8 mouse cellular contexts compared by ENCODE assay signal in genomic region chr8:84201545-84202245, GRCm38 (mm10). TPM values are rescaled to one million over a fixed set of nuclear protein-coding genes. Genes with fewer than 3 reads are reported as not detected.
DNase-seq lines count a peak whose midpoint lies in the region; ATAC-seq and TF ChIP-seq lines count a peak whose summit lies in the region.

No protein-coding gene starts in this region.

- ATAC-seq in hindbrain, embryonic 13.5 days (ENCODE audit: low FRiP score), result no peak
- ATAC-seq in limb, embryonic 15.5 days (ENCODE audit: insufficient number of reproducible peaks, low FRiP score, low TSS enrichment, low read depth), result no peak
- ATAC-seq in midbrain, embryonic 15.5 days (replicated peaks), result no peak
- no peak for ATAC-seq in monocyte, adult 5-6 weeks (replicated peaks; ENCODE audit: insufficient number of reproducible peaks, low FRiP score, low TSS enrichment, poor library complexity, severe bottlenecking)

- peaks cover 44% of the 10 kb centered on the region for H3K27me3 ChIP-seq in hindbrain, embryonic 13.5 days
- no peaks in the 10 kb centered on the region for H3K27me3 ChIP-seq in limb, embryonic 15.5 days
- peaks cover 16% of the 10 kb centered on the region for H3K27me3 ChIP-seq in midbrain, embryonic 15.5 days (replicated peaks)

- peaks cover 66% of the 10 kb centered on the region for H3K4me1 ChIP-seq in hindbrain, embryonic 13.5 days (replicated peaks)
- H3K4me1 ChIP-seq in limb, embryonic 15.5 days, result peaks cover 72% of the 10 kb centered on the region
- H3K4me1 ChIP-seq in midbrain, embryonic 15.5 days, result peaks cover 48% of the 10 kb centered on the region

- H3K9me3 ChIP-seq in hindbrain, embryonic 13.5 days, result no peaks in the 10 kb centered on the region
- H3K9me3 ChIP-seq in limb, embryonic 15.5 days, result no peaks in the 10 kb centered on the region
- no peaks in the 10 kb centered on the region for H3K9me3 ChIP-seq in midbrain, embryonic 15.5 days

- intact Hi-C loops in gastrocnemius, adult 2 months (cut with DNase I), result no loop called here

- peak; percentile 92 to 97 for DNase-seq in adrenal gland, adult (ENCODE audit: inconsistent age in 2 of 2, low spot score in 1 of 2)
- no peak for DNase-seq in adrenal gland, postnatal 4 days (ENCODE audit: low spot score in 2 of 2)
- DNase-seq in adipocyte (ENCODE audit: low spot score), result peak; percentile 95
- DNase-seq in gastrocnemius, adult 2 months, result peak; percentile 92

- no peaks in the 10 kb centered on the region for H3K36me3 ChIP-seq in hindbrain, embryonic 13.5 days
- H3K36me3 ChIP-seq in limb, embryonic 15.5 days, result peaks cover 16% of the 10 kb centered on the region
- no peaks in the 10 kb centered on the region for H3K36me3 ChIP-seq in midbrain, embryonic 15.5 days (replicated peaks)

- peak overlapping the region; percentile 71 for H3K9ac ChIP-seq in hindbrain, embryonic 13.5 days
- peak overlapping the region; percentile 87 for H3K9ac ChIP-seq in limb, embryonic 15.5 days
- H3K9ac ChIP-seq in midbrain, embryonic 15.5 days, result peak overlapping the region; percentile 48

- peak overlapping the region; percentile 97 for H3K27ac ChIP-seq in gastrocnemius, adult 2 months
- peak overlapping the region; percentile 72 for H3K27ac ChIP-seq in hindbrain, embryonic 13.5 days
- peak overlapping the region; percentile 99 for H3K27ac ChIP-seq in limb, embryonic 15.5 days
- H3K27ac ChIP-seq in midbrain, embryonic 15.5 days, result peak overlapping the region; percentile 43; the same call in 1 of the 2 replicates

- 69% methylated on average over 15 of the region's 15 CpGs for WGBS in hindbrain, embryonic 13.5 days
- 40% methylated on average over 15 of the region's 15 CpGs for WGBS in limb, embryonic 15.5 days
- whole genome bisulfite sequencing in midbrain, embryonic 15.5 days, result 65% methylated on average over 15 of the region's 15 CpGs

- no peak for TF ChIP-seq CTCF in gastrocnemius, adult 2 months (IDR thresholded peaks at IDR 0.05)

- H3K4me3 ChIP-seq in gastrocnemius, adult 2 months, result peak overlapping the region; percentile 96
- H3K4me3 ChIP-seq in hindbrain, embryonic 13.5 days, result peak overlapping the region; percentile 44
- H3K4me3 ChIP-seq in limb, embryonic 15.5 days, result peak overlapping the region; percentile 76
- peak overlapping the region; percentile 38 for H3K4me3 ChIP-seq in midbrain, embryonic 15.5 days

- H3K4me2 ChIP-seq in hindbrain, embryonic 13.5 days, result peak overlapping the region; percentile 67
- peak overlapping the region; percentile 93 for H3K4me2 ChIP-seq in limb, embryonic 15.5 days
- H3K4me2 ChIP-seq in midbrain, embryonic 15.5 days, result peak overlapping the region; percentile 74

RNA-seq across cellular contexts. Expression of gene Nanos3, which starts 16.7 kb away (rescaled TPM):
- total RNA-seq in adrenal gland, postnatal 4 days (2021), result 1 to 10 TPM; 3.1 to 4.3 TPM
- not detected for total RNA-seq in gastrocnemius, adult 2 months (2021)
- polyA plus RNA-seq in hindbrain, embryonic 13.5 days (2015; fragmentation: Nextera tagmentation; extraction: Ambion mirVana), result 10.3 and 10.9 TPM in 2 replicates
- polyA plus RNA-seq in limb, embryonic 15.5 days (2015; fragmentation: Nextera tagmentation; extraction: Ambion mirVana), result 1.8 and 3.0 TPM in 2 replicates
- 8.1 and 8.5 TPM in 2 replicates for polyA plus RNA-seq in midbrain, embryonic 15.5 days (2015; fragmentation: Nextera tagmentation; extraction: Ambion mirVana)
- not detected in 3 replicates for total RNA-seq in monocyte, adult 5-6 weeks (2017)

RNA-seq across cellular contexts. Expression of gene Zswim4, which starts 35.2 kb away (rescaled TPM):
- total RNA-seq in adrenal gland, postnatal 4 days (2021), result 10 to 100 TPM; 35.8 to 37.6 TPM
- total RNA-seq in gastrocnemius, adult 2 months (2021), result 1 to 10 TPM; 5.2 to 8.6 TPM
- 38.5 and 39.1 TPM in 2 replicates for polyA plus RNA-seq in hindbrain, embryonic 13.5 days (2015; fragmentation: Nextera tagmentation; extraction: Ambion mirVana)
- polyA plus RNA-seq in limb, embryonic 15.5 days (2015; fragmentation: Nextera tagmentation; extraction: Ambion mirVana), result 13.5 and 15.1 TPM in 2 replicates
- polyA plus RNA-seq in midbrain, embryonic 15.5 days (2015; fragmentation: Nextera tagmentation; extraction: Ambion mirVana), result 33.2 and 33.3 TPM in 2 replicates
- total RNA-seq in monocyte, adult 5-6 weeks (2017), result 11.8 to 12.1 TPM (median 11.9 TPM) in 3 replicates

RNA-seq across cellular contexts. Expression of gene D8Ertd738e, which starts 47.8 kb away (rescaled TPM):
- 100 to 1,000 TPM; 184 to 189 TPM for total RNA-seq in adrenal gland, postnatal 4 days (2021)
- 100 to 1,000 TPM; 187 to 222 TPM for total RNA-seq in gastrocnemius, adult 2 months (2021)
- 263 and 280 TPM in 2 replicates for polyA plus RNA-seq in hindbrain, embryonic 13.5 days (2015; fragmentation: Nextera tagmentation; extraction: Ambion mirVana)
- 309 and 325 TPM in 2 replicates for polyA plus RNA-seq in limb, embryonic 15.5 days (2015; fragmentation: Nextera tagmentation; extraction: Ambion mirVana)
- 225 and 244 TPM in 2 replicates for polyA plus RNA-seq in midbrain, embryonic 15.5 days (2015; fragmentation: Nextera tagmentation; extraction: Ambion mirVana)
- total RNA-seq in monocyte, adult 5-6 weeks (2017), result 106 to 180 TPM (median 151 TPM) in 3 replicates

RNA-seq across cellular contexts. Expression of gene 4930432K21Rik, which starts 53.9 kb away (rescaled TPM):
- total RNA-seq in adrenal gland, postnatal 4 days (2021), result 1 to 10 TPM; 1.2 TPM
- under 1 TPM; 0.28 to 0.50 TPM for total RNA-seq in gastrocnemius, adult 2 months (2021)
- 1.9 and 2.9 TPM in 2 replicates for polyA plus RNA-seq in hindbrain, embryonic 13.5 days (2015; fragmentation: Nextera tagmentation; extraction: Ambion mirVana)
- polyA plus RNA-seq in limb, embryonic 15.5 days (2015; fragmentation: Nextera tagmentation; extraction: Ambion mirVana), result 1.1 and 1.3 TPM in 2 replicates
- polyA plus RNA-seq in midbrain, embryonic 15.5 days (2015; fragmentation: Nextera tagmentation; extraction: Ambion mirVana), result 2.5 and 2.9 TPM in 2 replicates
- 1.8 to 2.1 TPM in 2 of 3 replicates, not detected in the other for total RNA-seq in monocyte, adult 5-6 weeks (2017)

RNA-seq across cellular contexts. Expression of gene Cc2d1a, which starts 54.0 kb away (rescaled TPM):
- total RNA-seq in adrenal gland, postnatal 4 days (2021), result 10 to 100 TPM; 30.6 to 31.7 TPM
- 10 to 100 TPM; 16.8 to 18.6 TPM for total RNA-seq in gastrocnemius, adult 2 months (2021)
- polyA plus RNA-seq in hindbrain, embryonic 13.5 days (2015; fragmentation: Nextera tagmentation; extraction: Ambion mirVana), result 24.4 and 26.5 TPM in 2 replicates
- polyA plus RNA-seq in limb, embryonic 15.5 days (2015; fragmentation: Nextera tagmentation; extraction: Ambion mirVana), result 28.5 and 29.2 TPM in 2 replicates
- polyA plus RNA-seq in midbrain, embryonic 15.5 days (2015; fragmentation: Nextera tagmentation; extraction: Ambion mirVana), result 52.5 and 53.3 TPM in 2 replicates
- total RNA-seq in monocyte, adult 5-6 weeks (2017), result 8.7 to 18.5 TPM (median 16.1 TPM) in 3 replicates

Comparison
In these comparisons a context has a peak if more than half of its experiments do, and no peak if none do; other contexts are left out.
1. DNase-seq: peak in adrenal gland, adult (2 of 2), adipocyte (single experiment) and gastrocnemius, adult 2 months (single experiment); none in adrenal gland, postnatal 4 days (0 of 2).
2. H3K27ac ChIP-seq: peak in every context shown above with its lines; median percentile 99 in limb, embryonic 15.5 days; 97 in gastrocnemius, adult 2 months; 72 in hindbrain, embryonic 13.5 days; 43 in midbrain, embryonic 15.5 days.
3. H3K4me3 ChIP-seq: peak in every context shown above with its lines; median percentile 96 in gastrocnemius, adult 2 months; 76 in limb, embryonic 15.5 days; 44 in hindbrain, embryonic 13.5 days; 38 in midbrain, embryonic 15.5 days.
4. Peak in every context shown above with its lines, with median percentiles within 50 percentile points of each other: H3K4me2 ChIP-seq and H3K9ac ChIP-seq.